Mouse (Mus musculus) left cerebral cortex, adult 2 months (tissue): ENCODE data around the gene Kcnn3. TPM values are rescaled to one million over a fixed set of nuclear protein-coding genes. Genes with fewer than 3 reads are reported as not detected.

Source experiments
- DNase-seq, 2 experiments: peaks; one replicate each; pipeline ENCODE4 v3.0.0; 2021 to 2022; ENCODE audit warnings: low spot score in 2 of 2, mixed read lengths in 1 of 2; ENCODE audit errors: extremely low spot score in 1 of 2
- H3K27ac ChIP-seq: fragments of 200-600 bp; 2 replicates; pipeline ENCODE4 v1.8.1; 2022
- H3K4me3 ChIP-seq: fragments of 200-600 bp; 2 replicates; pipeline ENCODE4 v1.8.1; 2022
- CTCF ChIP-seq: fragments of 200-600 bp; IDR thresholded peaks from 2 replicates; pipeline ENCODE4 v1.8.1; 2022; ENCODE audit warnings: antibody characterized with exemption, mild to moderate bottlenecking, moderate library complexity
- intact Hi-C: fragments of 180-260 bp; cut with DNase I; formaldehyde crosslinking; loops from one replicate; pipeline ENCODE4 v1.15.1; 2025
- total RNA-seq, 2 experiments: library from RNA; stranded (reverse); gene quantifications; 2 replicates each; pipeline ENCODE4 v1.2.3; 2021

Kcnn3 gene
- total RNA-seq, 2 experiments from 2014 or later = 18.2 to 27.3 TPM

DNA sequence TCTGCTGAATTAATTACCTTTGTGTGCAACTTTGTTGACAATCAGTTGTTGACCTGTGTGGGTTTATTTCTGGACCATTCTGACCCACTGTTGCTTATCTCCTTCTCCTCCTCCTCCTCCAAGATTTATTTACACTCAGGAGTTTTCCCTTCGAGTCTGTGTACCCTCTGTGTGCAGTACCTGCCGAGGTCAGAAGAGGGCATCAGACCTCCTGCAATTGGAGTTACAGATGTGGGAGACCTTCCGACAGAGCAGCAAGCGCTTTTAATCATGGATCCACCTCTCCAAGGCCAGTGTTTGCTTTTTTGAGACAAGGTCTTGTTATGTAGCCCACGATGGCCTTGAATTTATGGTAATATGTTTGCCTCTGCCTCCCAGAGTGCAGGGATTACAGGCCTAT lies 25.3 kb upstream of the Kcnn3 start:
- no peak overlapping the region for H3K4me3 ChIP-seq
- TF ChIP-seq CTCF = no peak; the same call in 1 of the 2 replicates
- H3K27ac ChIP-seq = no peak overlapping the region
- intact Hi-C loops = no loop called here
- DNase-seq = no peak

DNA sequence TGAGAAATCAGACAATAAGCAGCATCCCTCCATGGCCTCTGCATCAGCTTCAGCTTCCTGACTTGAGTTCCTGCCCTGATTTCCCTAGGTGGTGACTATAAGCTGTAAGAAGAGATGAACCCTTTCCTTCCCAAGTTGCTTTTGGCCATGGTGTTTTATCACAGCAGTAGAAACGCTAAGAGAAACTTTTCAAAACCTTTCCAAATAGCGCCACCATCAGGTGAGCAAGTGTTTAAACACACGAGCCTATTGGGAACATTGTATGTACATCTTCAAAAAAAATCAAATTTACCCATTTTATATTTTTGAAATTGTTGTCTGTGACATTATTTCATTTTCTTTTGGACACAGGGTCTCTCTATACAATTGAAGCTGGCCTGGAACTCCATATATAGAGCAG lies 23.6 kb upstream of the Kcnn3 start:
- no peak for TF ChIP-seq CTCF
- H3K4me3 ChIP-seq = no peak overlapping the region
- intact Hi-C loops = no loop called here
- H3K27ac ChIP-seq = no peak overlapping the region
- DNase-seq = no peak

DNA sequence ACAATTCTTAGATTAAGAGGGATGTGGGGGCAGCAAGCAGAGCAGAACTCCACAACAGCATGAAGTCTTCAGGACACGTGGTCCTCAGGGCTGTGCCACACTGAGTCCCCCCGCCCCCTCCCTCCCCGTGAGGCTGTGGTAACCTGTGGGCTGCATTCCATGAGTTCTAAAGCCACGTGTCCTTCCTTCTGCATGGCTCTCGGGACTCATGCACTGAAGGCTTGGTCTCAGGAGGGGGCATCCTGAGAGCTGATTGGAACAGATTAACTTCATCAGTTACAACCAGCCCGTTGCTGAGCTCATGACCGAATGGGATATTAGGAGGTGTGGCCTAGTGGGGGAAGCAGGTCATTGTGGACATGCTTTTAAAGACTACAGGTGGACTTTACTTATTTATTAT lies 20.3 kb upstream of the Kcnn3 start:
- intact Hi-C loops = no loop called here
- TF ChIP-seq CTCF = no peak
- Histone ChIP-seq H3K4me3 (no peak overlapping the region), H3K27ac (no peak overlapping the region)
- DNase-seq = no peak

DNA sequence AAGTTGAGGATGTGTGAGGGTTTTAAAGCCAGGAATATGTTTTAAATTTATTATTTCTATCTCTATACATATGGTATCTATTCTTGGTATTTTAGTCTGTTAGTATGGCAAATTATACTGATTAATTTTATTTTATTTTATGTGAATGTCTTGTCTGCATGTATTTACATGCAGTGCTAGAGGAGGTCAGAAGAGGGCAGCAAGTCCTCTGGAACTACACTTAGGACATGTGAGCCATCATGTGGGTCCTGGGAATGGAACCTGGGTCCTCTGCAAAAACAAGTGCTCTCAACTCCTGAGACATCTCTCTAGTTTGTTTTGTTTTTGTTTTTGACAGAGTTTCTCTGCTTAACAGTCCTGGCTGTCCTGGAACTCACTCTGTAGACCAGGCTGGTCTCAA lies 18.5 kb upstream of the Kcnn3 start:
- intact Hi-C loops = no loop called here
- Histone ChIP-seq H3K4me3 (no peak overlapping the region), H3K27ac (no peak overlapping the region)
- no peak for DNase-seq
- TF ChIP-seq CTCF = peak; percentile 34

DNA sequence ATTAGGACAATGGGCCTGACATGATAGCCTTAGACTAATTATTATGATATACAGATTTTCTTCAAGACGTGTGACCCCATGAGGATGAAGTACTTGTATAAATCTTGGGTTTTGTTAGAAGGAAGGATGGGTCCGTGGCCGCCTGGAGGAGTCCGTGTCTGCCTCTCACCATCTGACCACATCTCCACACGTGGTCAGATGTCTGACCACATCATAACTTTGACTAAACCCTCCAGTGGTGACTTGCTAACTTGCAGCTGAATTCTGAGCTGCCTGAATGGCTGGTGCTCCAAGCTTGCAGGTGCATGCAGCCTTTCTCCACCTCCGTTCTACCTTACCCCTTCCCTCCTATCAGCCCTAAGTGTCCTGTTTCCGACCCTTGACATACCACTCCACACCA lies 17.4 kb upstream of the Kcnn3 start:
- TF ChIP-seq CTCF = no peak
- Histone ChIP-seq H3K27ac (no peak overlapping the region), H3K4me3 (no peak overlapping the region)
- intact Hi-C loops = no loop called here
- no peak for DNase-seq

DNA sequence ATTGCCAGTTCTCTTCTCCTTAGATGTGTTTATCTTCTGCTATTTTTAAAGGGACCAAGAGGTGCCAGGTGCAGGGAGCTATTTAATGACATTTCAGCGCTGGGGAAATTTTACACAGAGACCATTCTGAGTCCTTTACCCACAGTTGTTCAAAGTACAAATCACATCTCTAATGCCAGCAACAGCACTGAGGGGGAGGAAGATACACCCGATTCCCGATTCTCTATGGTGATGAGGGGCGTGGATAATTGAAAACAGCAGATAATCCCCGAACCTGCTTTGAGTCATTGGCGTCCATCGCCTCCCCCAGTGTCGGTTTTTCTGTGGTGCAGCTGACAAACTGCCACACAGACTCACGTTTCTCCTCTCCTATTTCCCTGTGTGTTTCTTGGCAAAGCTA lies 11.9 kb upstream of the Kcnn3 start:
- intact Hi-C loops = no loop called here
- DNase-seq = no peak
- Histone ChIP-seq H3K4me3 (no peak overlapping the region), H3K27ac (no peak overlapping the region)
- TF ChIP-seq CTCF = no peak

DNA sequence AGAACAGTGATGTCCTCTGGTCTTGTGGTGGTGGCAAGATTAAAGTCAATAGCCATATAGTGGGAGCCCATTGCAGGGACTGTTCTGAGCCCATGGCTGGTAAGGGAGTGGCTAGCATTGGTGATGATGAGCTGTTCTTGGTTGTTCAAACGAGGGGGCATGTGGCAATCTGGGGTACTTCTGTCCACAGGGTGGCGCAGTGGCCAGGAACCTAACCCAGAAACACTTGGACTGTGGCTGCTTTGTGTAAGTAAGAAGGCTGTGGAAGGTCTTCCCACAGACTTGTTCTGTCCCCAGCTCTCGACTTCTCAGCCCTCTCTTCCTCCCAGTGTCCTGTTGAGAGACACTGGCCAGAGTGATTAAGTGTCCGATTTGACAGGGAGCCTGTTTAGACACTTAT lies 9.0 kb upstream of the Kcnn3 start:
- peak; percentile 45 to 65 for DNase-seq
- intact Hi-C loops = loop anchor here (1.0 to 2.0 kb wide), 3 partner anchors 177 to 347 kb away; partner anchors contain the start of gene Ube2q1
- TF ChIP-seq CTCF = peak; percentile 68
- Histone ChIP-seq H3K4me3 (no peak overlapping the region), H3K27ac (no peak overlapping the region)

DNA sequence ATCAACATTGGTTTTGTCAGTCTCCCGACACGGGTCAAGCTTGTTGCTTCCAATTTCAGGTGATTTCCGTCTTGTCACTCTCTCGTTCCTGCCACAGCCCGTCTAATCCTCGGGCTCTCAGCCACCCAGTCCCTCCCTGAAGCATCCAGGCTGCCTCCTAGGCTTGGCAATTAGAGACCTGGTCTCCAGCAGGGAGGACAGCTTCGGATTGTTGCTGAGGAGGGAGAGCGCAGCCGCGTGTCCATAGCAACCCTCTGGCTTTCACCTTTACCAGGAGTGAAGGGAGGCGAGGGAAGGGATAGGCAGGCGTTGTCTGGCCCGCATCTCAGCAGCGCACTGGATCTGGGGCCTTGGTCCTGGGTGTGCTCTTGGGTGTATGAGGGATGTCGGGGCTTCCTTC lies 8.6 kb upstream of the Kcnn3 start:
- no peak for DNase-seq
- TF ChIP-seq CTCF = no peak
- intact Hi-C loops = loop anchor here (1.0 to 2.0 kb wide), 3 partner anchors 177 to 347 kb away; partner anchors contain the start of gene Ube2q1
- H3K4me3 ChIP-seq = no peak overlapping the region
- H3K27ac ChIP-seq = no peak overlapping the region

DNA sequence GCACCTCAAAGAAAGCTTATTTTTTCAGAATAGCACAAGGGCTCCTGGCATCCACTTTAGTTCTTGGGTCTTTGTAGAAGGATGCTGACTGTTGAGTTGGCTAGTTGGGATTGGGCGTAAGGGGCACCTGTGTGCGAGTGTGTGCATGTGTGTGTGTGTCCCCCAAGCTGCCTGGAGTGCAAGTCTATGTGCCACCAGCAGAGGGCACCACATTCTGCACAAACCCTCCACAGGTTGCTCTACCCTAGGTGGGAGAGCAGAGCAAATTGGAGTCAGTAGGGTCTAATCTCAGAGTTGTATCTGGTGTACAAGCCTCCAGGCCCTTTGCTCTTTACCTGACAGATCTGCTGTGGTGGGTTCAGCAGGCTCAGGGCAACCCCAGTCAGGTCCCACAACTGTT lies 7.7 kb upstream of the Kcnn3 start:
- H3K27ac ChIP-seq = no peak overlapping the region
- DNase-seq = no peak
- peak; percentile 57 for TF ChIP-seq CTCF
- no peak overlapping the region for H3K4me3 ChIP-seq
- intact Hi-C loops = no loop called here

DNA sequence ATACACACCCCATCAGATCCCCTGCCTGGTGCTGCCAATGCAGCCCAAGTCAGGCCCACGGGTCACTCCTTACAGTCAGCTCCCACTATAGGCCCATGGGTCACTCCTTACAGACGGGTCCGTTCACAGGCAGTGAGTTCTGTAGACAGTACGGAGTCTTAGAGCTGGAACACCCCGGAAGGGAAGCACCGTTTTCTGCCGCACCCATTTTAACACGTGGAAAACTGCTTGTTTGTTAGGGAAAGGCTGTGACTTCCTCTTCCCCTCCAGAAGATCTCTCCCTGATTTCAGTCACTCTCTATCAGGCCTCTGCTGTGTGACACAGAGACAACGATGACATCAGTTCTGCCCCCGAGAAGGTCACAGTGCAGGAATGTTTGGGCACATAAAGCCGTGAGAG lies 4.5 kb upstream of the Kcnn3 start:
- intact Hi-C loops = loop anchor here (5.0 kb wide), 1 partner anchor 872 kb away; the partner anchor contains the start of gene Slc27a3
- no peak for DNase-seq
- Histone ChIP-seq H3K27ac (no peak overlapping the region), H3K4me3 (no peak overlapping the region)
- no peak for TF ChIP-seq CTCF

DNA sequence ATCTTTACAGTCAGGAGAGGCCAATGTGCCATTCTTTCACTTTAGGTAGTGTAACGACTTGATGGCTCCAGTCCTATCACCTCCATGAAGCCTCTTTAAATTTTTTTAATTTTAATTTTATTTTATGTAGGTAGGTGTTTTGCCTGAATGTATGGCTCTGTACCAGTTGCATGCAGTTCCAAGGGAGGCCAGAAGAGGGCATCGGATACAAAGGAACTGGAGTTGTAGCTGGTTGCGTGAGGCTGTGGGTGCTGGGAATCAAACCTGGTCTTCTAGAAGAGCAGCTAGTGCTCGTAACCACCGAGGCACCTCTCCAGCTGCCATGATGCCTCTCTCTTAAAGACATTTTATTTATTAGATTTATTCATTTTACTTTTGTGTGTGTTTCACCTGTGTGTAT lies 3.6 kb upstream of the Kcnn3 start:
- TF ChIP-seq CTCF = peak; percentile 26
- no peak for DNase-seq
- intact Hi-C loops = loop anchor here (5.0 kb wide), 1 partner anchor 871 kb away; the partner anchor contains the start of gene Slc27a3
- H3K4me3 ChIP-seq = no peak overlapping the region
- no peak overlapping the region for H3K27ac ChIP-seq

DNA sequence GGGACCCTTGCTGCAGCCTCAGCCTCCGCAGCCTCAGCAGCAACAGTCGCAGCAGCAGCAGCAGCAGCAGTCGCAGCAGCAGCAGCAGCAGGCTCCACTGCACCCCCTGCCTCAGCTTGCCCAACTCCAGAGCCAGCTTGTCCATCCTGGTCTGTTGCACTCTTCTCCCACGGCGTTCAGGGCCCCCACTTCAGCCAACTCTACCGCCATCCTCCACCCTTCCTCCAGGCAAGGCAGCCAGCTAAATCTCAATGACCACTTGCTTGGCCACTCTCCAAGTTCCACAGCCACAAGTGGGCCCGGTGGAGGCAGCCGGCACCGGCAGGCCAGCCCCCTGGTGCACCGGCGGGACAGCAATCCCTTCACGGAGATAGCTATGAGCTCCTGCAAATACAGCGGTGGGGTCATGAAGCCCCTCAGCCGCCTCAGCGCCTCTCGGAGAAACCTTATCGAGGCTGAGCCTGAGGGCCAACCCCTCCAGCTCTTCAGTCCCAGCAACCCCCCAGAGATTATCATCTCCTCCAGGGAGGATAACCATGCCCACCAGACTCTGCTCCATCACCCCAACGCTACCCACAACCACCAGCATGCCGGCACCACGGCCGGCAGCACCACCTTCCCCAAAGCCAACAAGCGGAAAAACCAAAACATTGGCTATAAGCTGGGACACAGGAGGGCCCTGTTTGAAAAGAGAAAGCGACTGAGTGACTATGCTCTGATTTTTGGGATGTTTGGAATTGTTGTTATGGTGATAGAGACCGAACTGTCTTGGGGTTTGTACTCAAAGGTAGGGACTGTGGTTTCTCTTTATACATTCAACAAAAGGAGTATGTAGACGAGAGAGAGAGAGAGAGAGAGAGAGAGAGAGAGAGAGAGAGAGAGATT lies 896 bp downstream of the Kcnn3 start:
- TF ChIP-seq CTCF = no peak
- peak; percentile 31 to 40 for DNase-seq
- Histone ChIP-seq H3K4me3 (peak overlapping the region; percentile 56), H3K27ac (peak overlapping the region; percentile 26; the same call in 1 of the 2 replicates)
- intact Hi-C loops = loop anchor here (5.0 kb wide), 1 partner anchor 91 kb away; no protein-coding TSS in a partner anchor
